In genomic region chr9:93777784-93778402, GRCm38 (mm10) we compare ENCODE assay signal across 15 mouse cellular contexts.
A peak's percentile ranks its signal among the peaks of the same experiment; 100 is the strongest.
DNase-seq lines count a peak whose midpoint lies in the region; ATAC-seq and TF ChIP-seq lines count a peak whose summit lies in the region.
"Had no signal": no experiment of that assay in that cellular context is flagged by ENCODE, and none has a peak within 500 bp of the region (broad histone marks: within the 10 kb centered on the region; RNA-seq: fewer than 3 reads in every experiment).

No protein-coding gene starts in this region.

- no peaks in the 10 kb centered on the region for H3K4me1 ChIP-seq in forebrain, embryonic 13.5 days
- no peaks in the 10 kb centered on the region for H3K4me1 ChIP-seq in forebrain, embryonic 10.5 days
- H3K4me1 ChIP-seq: limb, embryonic 12.5 days; stomach, embryonic 15.5 days had no signal

- H3K27ac ChIP-seq in forebrain, embryonic 13.5 days = no peak overlapping the region
- no peak overlapping the region for H3K27ac ChIP-seq in forebrain, embryonic 10.5 days
- no peak overlapping the region for H3K27ac ChIP-seq in left cerebral cortex, adult 2 months
- H3K27ac ChIP-seq: limb, embryonic 12.5 days; stomach, embryonic 15.5 days had no signal

- intact Hi-C loops in left cerebral cortex, adult 2 months (cut with DNase I) = loop anchor here (10.0 kb wide), 1 partner anchor 757 kb away; the partner anchor contains the start of gene 1190002N15Rik
- intact Hi-C loops in left cerebral cortex, postnatal 25 days (cut with DNase I) = no loop called here
- intact Hi-C loops in heart, postnatal 36 days (cut with DNase I) = loop anchor here (10.0 kb wide), 1 partner anchor 837 kb away; no protein-coding TSS in a partner anchor

- no peaks in the 10 kb centered on the region for H3K9me3 ChIP-seq in forebrain, embryonic 13.5 days (replicated peaks)
- no peaks in the 10 kb centered on the region for H3K9me3 ChIP-seq in forebrain, embryonic 10.5 days
- H3K9me3 ChIP-seq: limb, embryonic 12.5 days; stomach, embryonic 15.5 days had no signal

- H3K9ac ChIP-seq in forebrain, embryonic 13.5 days = no peak overlapping the region
- H3K9ac ChIP-seq: limb, embryonic 12.5 days; stomach, embryonic 15.5 days had no signal

- H3K4me3 ChIP-seq in forebrain, embryonic 13.5 days = no peak overlapping the region
- no peak overlapping the region for H3K4me3 ChIP-seq in forebrain, embryonic 10.5 days
- H3K4me3 ChIP-seq in left cerebral cortex, adult 2 months = no peak overlapping the region
- H3K4me3 ChIP-seq: limb, embryonic 12.5 days; stomach, embryonic 15.5 days had no signal

- TF ChIP-seq CTCF in left cerebral cortex, adult 2 months (IDR thresholded peaks at IDR 0.05) = peak; percentile 48

- ATAC-seq in forebrain, embryonic 13.5 days = peak; percentile 91
- ATAC-seq: midbrain, embryonic 16.5 days had no signal

- H3K36me3 ChIP-seq in forebrain, embryonic 13.5 days (ENCODE audit: poor library complexity, severe bottlenecking) = no peaks in the 10 kb centered on the region
- H3K36me3 ChIP-seq in forebrain, embryonic 10.5 days (replicated peaks) = no peaks in the 10 kb centered on the region
- H3K36me3 ChIP-seq: limb, embryonic 12.5 days; stomach, embryonic 15.5 days had no signal

- 71% methylated on average over 2 of the region's 2 CpGs for WGBS in forebrain, embryonic 13.5 days
- WGBS in forebrain, embryonic 10.5 days = 72% methylated on average over 2 of the region's 2 CpGs

- no peak overlapping the region for H3K4me2 ChIP-seq in forebrain, embryonic 13.5 days
- H3K4me2 ChIP-seq: limb, embryonic 12.5 days; stomach, embryonic 15.5 days had no signal

- DNase-seq in forebrain, embryonic 10.5 days (ENCODE audit: extremely low spot score, low spot score) = no peak
- DNase-seq in left cerebral cortex, adult 2 months (ENCODE audit: extremely low spot score in 1 of 2, low spot score in 2 of 2) = no peak
- no peak for DNase-seq in left cerebral cortex, postnatal 25 days (ENCODE audit: low spot score in 2 of 2)
- DNase-seq in 3T3-L1 (ENCODE audit: low read depth, low spot score) = peak; percentile 39
- DNase-seq in brain, embryonic 18.5 days (ENCODE audit: low read depth, low spot score) = peak; percentile 22
- DNase-seq in embryo, embryonic 10 days (ENCODE audit: low spot score) = no peak
- no peak for DNase-seq in heart, postnatal 36 days
- DNase-seq: adrenal gland, postnatal 14 days; B cell, adult 2 months; embryo, embryonic 11 days; layer of hippocampus, postnatal 36 days had no signal

- H3K27me3 ChIP-seq in forebrain, embryonic 13.5 days = no peaks in the 10 kb centered on the region
- no peaks in the 10 kb centered on the region for H3K27me3 ChIP-seq in forebrain, embryonic 10.5 days (ENCODE audit: poor library complexity, severe bottlenecking)
- H3K27me3 ChIP-seq: limb, embryonic 12.5 days; stomach, embryonic 15.5 days had no signal

Comparison
In these comparisons a context has a peak if more than half of its experiments do, and no peak if none do; other contexts are left out.
1. DNase-seq: peak in 3T3-L1 (single experiment) and brain, embryonic 18.5 days (single experiment); none in forebrain, embryonic 10.5 days (single experiment), left cerebral cortex, adult 2 months (0 of 2), left cerebral cortex, postnatal 25 days (0 of 2), embryo, embryonic 10 days (single experiment) and heart, postnatal 36 days (0 of 2).